ENCODE assay signal across 27 mouse cellular contexts in the genomic region with DNA sequence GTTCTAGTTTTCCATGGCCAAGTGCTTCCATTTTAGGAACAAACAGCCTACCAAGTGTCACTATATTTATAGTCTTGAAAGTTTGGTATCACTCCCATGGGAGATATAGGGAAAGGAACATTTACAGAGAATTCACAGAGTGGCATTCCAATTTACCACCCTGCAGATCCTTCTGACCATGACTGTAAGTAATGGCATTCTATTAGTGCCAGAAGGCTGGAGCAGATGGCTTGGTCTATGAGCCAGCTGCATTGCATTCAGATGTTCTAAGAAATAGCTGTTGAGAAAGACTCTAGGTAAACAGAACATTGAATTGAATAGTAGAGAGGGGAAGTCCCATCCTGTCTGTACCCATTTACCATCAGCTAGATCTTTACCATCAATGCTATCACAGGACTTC.
A peak's percentile ranks its signal among the peaks of the same experiment; 100 is the strongest.
DNase-seq lines count a peak whose midpoint lies in the region; ATAC-seq and TF ChIP-seq lines count a peak whose summit lies in the region.
"Had no signal": no experiment of that assay in that cellular context is flagged by ENCODE, and none has a peak within 500 bp of the region (broad histone marks: within the 10 kb centered on the region; RNA-seq: fewer than 3 reads in every experiment).

No protein-coding gene starts in this region.

- no peak for ATAC-seq in hindbrain, postnatal 0 days
- ATAC-seq: forebrain, postnatal 0 days had no signal

- no peaks in the 10 kb centered on the region for H3K4me1 ChIP-seq in hindbrain, postnatal 0 days (ENCODE audit: insufficient read depth, low read length)
- H3K4me1 ChIP-seq in hindbrain, embryonic 10.5 days (replicated peaks), result no peaks in the 10 kb centered on the region
- no peaks in the 10 kb centered on the region for H3K4me1 ChIP-seq in lung, adult 2 months (ENCODE audit: control insufficient read depth, insufficient read depth, low read length)
- H3K4me1 ChIP-seq: embryonic facial prominence, embryonic 10.5 days; heart, embryonic 13.5 days; hindbrain, embryonic 12.5 days; limb, embryonic 15.5 days; lung, embryonic 15.5 days; neural tube, embryonic 15.5 days had no signal

- H3K4me2 ChIP-seq in hindbrain, postnatal 0 days (ENCODE audit: low read depth, low read length), result no peak overlapping the region
- H3K4me2 ChIP-seq: heart, embryonic 13.5 days; hindbrain, embryonic 12.5 days; limb, embryonic 15.5 days; lung, embryonic 15.5 days; neural tube, embryonic 15.5 days had no signal

- H3K9ac ChIP-seq in hindbrain, postnatal 0 days (replicated peaks; ENCODE audit: low read length), result no peak overlapping the region
- H3K9ac ChIP-seq: forebrain, postnatal 0 days; heart, embryonic 13.5 days; hindbrain, embryonic 12.5 days; limb, embryonic 15.5 days; liver, embryonic 14.5 days; lung, embryonic 15.5 days; neural tube, embryonic 15.5 days had no signal

- H3K27ac ChIP-seq in hindbrain, postnatal 0 days, result no peak overlapping the region
- no peak overlapping the region for H3K27ac ChIP-seq in hindbrain, embryonic 10.5 days
- H3K27ac ChIP-seq: embryonic facial prominence, embryonic 10.5 days; heart, adult 2 months; heart, embryonic 13.5 days; hindbrain, embryonic 12.5 days; kidney, postnatal 0 days; left cerebral cortex, adult 2 months; limb, embryonic 15.5 days; liver, embryonic 14.5 days; lung, embryonic 15.5 days; neural tube, embryonic 15.5 days had no signal

- peak; percentile 41 for DNase-seq in hindbrain, postnatal 0 days (ENCODE audit: low spot score)
- no peak for DNase-seq in hindbrain, embryonic 10.5 days (ENCODE audit: low spot score)
- DNase-seq in cerebellum, adult 18-20 months, result peak; percentile 65 to 74
- peak; percentile 22 to 61 for DNase-seq in cerebellum, postnatal 14 days
- DNase-seq in layer of hippocampus, adult 9-10 months (ENCODE audit: low spot score), result peak; percentile 42
- no peak for DNase-seq in embryo, embryonic 11 days
- DNase-seq in lung, adult 2 months, result no peak
- DNase-seq in urinary bladder, postnatal 10 days (ENCODE audit: low spot score), result no peak
- DNase-seq: adrenal gland, postnatal 10 days; forebrain, postnatal 0 days; gastrocnemius, postnatal 36 days; heart, adult 2 months; heart, postnatal 14 days; kidney, adult 11 months; lung, postnatal 4 days; right cerebral cortex, adult 18-20 months; thymus, adult 2 months; thymus, postnatal 4 days had no signal

- H3K27me3 ChIP-seq in hindbrain, postnatal 0 days (ENCODE audit: insufficient read depth, low read length), result no peaks in the 10 kb centered on the region
- no peaks in the 10 kb centered on the region for H3K27me3 ChIP-seq in hindbrain, embryonic 10.5 days (ENCODE audit: insufficient read depth, poor library complexity, severe bottlenecking)
- H3K27me3 ChIP-seq: heart, embryonic 13.5 days; hindbrain, embryonic 12.5 days; limb, embryonic 15.5 days; lung, embryonic 15.5 days; neural tube, embryonic 15.5 days had no signal

- no peaks in the 10 kb centered on the region for H3K36me3 ChIP-seq in hindbrain, postnatal 0 days (ENCODE audit: insufficient read depth, low read length)
- H3K36me3 ChIP-seq in hindbrain, embryonic 10.5 days, result no peaks in the 10 kb centered on the region
- H3K36me3 ChIP-seq: embryonic facial prominence, embryonic 10.5 days; heart, embryonic 13.5 days; hindbrain, embryonic 12.5 days; limb, embryonic 15.5 days; lung, embryonic 15.5 days; neural tube, embryonic 15.5 days had no signal

- H3K9me3 ChIP-seq in hindbrain, postnatal 0 days (ENCODE audit: low read length), result no peaks in the 10 kb centered on the region
- H3K9me3 ChIP-seq in hindbrain, embryonic 10.5 days, result no peaks in the 10 kb centered on the region
- H3K9me3 ChIP-seq: embryonic facial prominence, embryonic 10.5 days; heart, embryonic 13.5 days; hindbrain, embryonic 12.5 days; limb, embryonic 15.5 days; lung, embryonic 15.5 days; neural tube, embryonic 15.5 days had no signal

- H3K4me3 ChIP-seq in hindbrain, postnatal 0 days (ENCODE audit: low read length), result no peak overlapping the region
- H3K4me3 ChIP-seq in hindbrain, embryonic 10.5 days, result no peak overlapping the region
- no peak overlapping the region for H3K4me3 ChIP-seq in lung, adult 2 months (replicated peaks; ENCODE audit: extremely low read depth, low read depth, low read length)
- H3K4me3 ChIP-seq: embryonic facial prominence, embryonic 10.5 days; heart, adult 2 months; heart, embryonic 13.5 days; hindbrain, embryonic 12.5 days; left cerebral cortex, adult 2 months; limb, embryonic 15.5 days; lung, embryonic 15.5 days; neural tube, embryonic 15.5 days had no signal

- TF ChIP-seq POLR2A in lung, adult 2 months (IDR thresholded peaks at IDR 0.05; ENCODE audit: borderline replicate concordance, extremely low read depth, low read depth, low read length), result no peak

- no peak for TF ChIP-seq CTCF in hindbrain, postnatal 0 days (IDR thresholded peaks at IDR 0.05; ENCODE audit: low read depth)
- no peak for TF ChIP-seq CTCF in lung, adult 2 months (IDR thresholded peaks at IDR 0.05; ENCODE audit: insufficient read depth, low read length)

Comparison
In these comparisons a context has a peak if more than half of its experiments do, and no peak if none do; other contexts are left out.
1. DNase-seq: peak in hindbrain, postnatal 0 days (single experiment), cerebellum, adult 18-20 months (2 of 2), cerebellum, postnatal 14 days (2 of 2) and layer of hippocampus, adult 9-10 months (single experiment); none in hindbrain, embryonic 10.5 days (single experiment), embryo, embryonic 11 days (single experiment), lung, adult 2 months (single experiment) and urinary bladder, postnatal 10 days (single experiment).